Mouse (Mus musculus) adrenal gland, adult 18-20 months (tissue): ENCODE measurements around the gene Ptprd. TPM values are rescaled to one million over a fixed set of nuclear protein-coding genes. Genes with fewer than 3 reads are reported as not detected.

Experiments
- DNase-seq, 2 experiments: peaks; one replicate each; pipeline ENCODE4 v3.0.0; 2021 to 2022; ENCODE audit warnings: low spot score in 2 of 2
- total RNA-seq, 2 experiments: library from RNA; stranded (reverse); gene quantifications; 1 replicate in 1 of 2; 2 replicates in 1 of 2; pipeline ENCODE4 v1.2.3; 2021

The Ptprd gene
- total RNA-seq, 2 experiments from 2014 or later: 65.4 to 86.4 TPM

DNA sequence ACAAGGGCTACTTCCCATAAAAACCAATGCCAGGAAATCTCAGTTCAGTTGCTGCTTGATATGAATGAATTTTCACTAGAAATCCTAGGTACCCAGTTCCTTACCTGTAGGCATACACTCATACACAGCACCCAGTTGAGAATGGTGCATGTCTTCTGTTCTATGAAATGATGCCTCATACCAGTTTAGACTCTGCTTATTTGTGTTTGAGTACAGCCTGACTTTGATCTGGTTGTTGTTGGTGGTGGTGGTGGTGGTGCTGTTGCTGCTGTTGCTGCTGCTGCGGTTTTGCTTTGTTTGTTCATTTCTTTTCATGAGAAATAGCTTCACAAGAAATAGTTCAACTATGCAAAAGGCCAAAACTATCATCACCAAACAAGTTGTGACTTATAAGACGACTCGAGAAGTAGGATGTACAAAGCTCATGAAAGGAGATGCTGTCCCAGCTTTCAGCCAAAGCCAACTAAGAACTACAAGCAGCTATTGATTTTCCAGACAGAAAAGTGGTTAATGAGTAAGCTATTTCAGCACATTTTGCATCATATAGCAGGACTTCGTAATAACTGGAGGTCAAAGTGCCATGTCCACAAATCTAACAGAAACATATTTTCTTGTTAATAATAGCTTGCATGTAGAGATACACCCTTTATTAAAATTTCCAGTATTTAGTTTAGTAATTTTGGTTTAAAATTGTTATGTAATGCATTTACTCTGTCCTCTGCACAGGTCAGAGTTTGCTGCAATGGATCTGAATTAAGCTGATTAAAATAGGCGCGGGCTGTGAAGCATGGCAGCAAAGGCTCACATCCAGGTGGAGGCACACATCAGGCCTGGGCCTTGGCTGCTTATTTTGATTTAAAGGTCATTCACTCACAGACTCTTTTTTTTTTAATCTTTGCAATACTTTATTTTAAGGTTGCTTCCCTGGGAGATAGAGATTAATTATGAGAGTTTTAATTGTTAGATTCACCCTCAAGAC, 1270.1 kb downstream of the Ptprd start:
- no peak for DNase-seq

- DNase-seq: no peak
Measured at GRCm38 (mm10) chr4:76931559-76931958, 1280.2 kb downstream of the Ptprd start.

DNA sequence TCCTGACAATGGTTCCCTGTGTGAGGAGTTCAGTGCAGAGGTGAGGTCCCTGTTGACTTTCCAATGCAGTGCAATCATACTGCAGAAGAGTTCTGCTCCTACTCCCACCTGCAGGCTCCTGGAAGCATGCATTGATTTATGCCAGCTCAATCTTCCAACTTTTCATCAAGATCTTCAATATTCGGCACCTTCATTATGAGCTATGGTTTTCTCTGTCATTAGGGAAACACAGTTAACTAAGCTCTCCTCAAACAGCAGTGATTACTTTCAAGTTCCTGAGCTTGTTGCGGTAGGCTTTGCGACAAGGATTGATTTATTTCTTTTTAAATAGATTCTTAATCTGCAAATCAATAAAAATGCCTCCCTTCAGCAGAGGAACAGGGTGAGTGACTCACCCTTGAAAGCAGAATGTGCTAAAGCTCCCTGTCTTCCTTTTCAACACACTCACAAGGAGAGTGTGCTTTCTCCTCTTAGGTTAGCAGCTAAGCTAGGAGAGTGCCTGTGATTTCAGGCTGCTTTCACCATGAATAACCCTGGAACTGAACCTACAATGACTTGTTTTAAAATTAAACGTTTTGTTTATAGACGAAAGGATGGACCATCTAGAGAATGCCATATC, 1298.1 kb downstream of the Ptprd start:
- no peak for DNase-seq

GRCm38 (mm10) chr4:76901692-76902091, 1310.1 kb downstream of the Ptprd start:
- DNase-seq: no peak

DNA sequence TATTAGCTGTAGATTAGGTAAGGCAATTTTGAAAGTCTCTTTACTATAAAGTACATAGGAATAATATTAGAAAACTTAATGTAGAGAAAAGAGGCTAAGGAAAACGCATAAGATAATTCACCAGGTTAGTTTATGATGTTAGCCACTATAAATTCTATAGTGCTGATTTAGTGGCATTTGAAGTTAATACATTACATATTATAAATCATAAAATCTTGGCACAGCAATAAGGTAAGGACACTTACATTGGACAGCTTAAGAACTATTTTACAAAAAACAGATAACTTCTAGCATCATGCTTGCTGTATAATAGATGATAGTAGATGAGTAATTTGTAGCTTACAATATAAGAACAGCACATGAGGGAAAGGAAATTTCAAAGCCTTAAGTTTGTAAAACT, 1322.1 kb downstream of the Ptprd start:
- DNase-seq: no peak

DNA sequence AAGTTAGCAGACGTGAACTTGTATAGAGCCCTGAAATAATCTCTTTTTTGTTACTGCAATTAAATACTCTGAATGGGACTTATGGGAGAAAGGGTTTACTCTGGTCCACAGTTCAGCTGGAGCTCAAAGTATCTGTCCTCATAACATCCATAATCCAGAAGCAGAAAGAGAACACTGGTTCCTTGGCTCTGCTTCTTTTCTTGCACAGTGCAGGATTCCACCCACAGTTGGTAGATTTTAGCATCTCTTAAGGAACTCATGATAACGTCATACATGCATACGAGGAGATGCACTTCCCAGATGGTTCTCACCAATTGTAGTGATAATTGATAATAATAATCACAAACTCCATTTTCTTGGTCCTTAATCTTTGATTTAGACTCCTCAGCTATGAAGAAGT, 1330.2 kb downstream of the Ptprd start:
- DNase-seq: no peak

DNA sequence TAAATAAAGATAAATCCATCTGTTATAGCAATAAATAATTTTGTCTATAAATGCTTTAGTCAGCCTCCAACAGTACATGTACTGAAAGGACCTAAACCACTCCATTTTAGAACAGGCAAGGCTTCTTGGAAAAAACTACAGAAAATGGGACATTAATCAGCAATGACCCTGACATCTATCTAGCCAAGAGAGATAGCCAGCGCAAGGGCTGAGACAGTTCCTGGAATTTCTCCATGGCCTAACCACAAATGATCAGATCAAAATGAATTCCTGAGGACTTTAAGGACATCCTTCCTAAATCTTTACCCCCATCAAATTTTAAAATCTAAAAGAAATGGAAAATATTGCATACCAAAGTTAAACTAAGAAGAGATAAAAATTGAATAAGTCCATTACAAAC, 1340.8 kb downstream of the Ptprd start:
- DNase-seq: no peak

- DNase-seq: no peak
Measured at GRCm38 (mm10) chr4:76865585-76865984, 1346.2 kb downstream of the Ptprd start.

DNA sequence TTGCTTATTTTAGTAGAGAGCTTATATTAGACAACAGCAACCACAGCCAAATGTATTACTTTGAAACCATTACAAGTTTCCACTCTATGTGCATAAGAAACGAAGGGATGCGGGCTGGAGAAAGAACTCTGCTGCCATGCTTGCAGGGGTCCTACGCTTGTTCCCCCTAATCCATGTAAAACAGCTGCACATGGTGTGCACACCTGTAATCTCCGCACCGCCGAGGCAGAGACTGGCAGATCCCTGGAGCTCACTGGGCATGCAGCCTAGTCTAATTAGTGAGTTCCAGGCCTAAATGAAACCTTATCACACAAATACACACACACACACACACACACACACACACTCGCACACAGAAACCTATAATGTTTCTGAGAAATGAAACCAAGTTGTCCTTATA, 1365.5 kb downstream of the Ptprd start:
- no peak for DNase-seq

GRCm38 (mm10) chr4:76839016-76839415, 1372.7 kb downstream of the Ptprd start:
- no peak for DNase-seq

GRCm38 (mm10) chr4:76812138-76812537, 1399.6 kb downstream of the Ptprd start:
- DNase-seq: no peak

DNA sequence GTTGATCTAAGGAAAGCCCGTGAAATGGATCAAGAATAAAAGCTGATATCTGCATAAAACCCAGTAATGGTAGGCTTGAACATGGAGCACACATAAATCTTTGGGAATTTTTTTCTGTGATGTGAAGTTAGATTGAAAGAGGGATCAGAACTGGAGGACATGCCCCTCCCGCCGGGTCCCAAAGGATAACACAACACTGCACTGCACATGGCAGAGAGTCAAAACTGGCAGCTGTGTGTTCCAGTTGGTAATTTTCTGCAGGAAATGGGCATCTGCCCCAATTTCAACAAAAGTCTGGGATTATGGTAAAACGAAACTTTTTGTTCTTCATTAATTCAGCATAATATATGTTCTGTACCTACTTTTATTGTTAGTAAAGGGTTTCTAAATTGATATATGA, 1409.1 kb downstream of the Ptprd start:
- no peak for DNase-seq

- no peak for DNase-seq
Measured at GRCm38 (mm10) chr4:76798010-76799007, 1413.5 kb downstream of the Ptprd start.

DNA sequence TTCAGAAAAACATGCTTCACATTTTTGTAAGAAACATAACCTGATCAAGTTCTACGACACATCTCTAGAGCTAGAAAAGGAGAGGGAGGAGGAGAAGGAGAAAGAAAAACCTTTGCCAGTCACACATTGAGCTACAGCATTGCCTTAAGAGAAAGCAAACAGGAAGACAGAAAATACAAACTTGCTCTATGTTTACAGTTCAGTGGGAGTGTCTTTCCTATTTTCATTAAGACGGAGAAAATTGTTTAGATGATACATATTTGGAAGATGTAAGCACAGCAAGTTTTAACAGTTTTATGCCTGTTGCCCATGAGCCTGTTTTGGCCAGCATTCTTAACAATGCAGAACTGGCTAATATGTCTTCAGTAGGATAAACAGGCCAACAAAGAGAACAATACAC, 1426.4 kb downstream of the Ptprd start:
- no peak for DNase-seq

DNA sequence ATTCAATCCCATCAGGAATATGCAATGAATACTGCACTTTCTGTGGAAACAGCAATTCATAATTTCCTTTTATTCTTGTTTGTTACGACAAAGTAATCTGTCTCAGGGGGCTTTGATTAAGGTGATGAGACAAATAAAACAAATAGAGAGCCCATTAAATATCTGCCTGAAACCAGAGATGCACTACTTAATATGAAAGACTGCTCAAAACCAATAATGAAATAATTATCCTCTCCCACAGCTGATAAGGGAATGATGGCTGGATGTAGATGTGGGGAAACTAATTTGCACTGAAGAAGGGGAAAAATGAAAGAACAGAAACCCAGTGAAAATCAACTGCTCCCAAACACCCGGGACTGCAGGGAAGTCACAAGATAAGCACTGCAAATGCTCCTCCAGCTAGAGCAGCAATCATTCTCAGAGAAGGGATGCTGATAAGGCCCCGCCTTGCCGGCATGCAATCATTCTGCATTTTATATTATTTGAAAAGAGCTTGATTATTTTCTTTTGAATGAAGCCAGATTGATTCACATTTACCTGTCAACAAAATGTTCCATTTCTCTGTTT, 1432.1 kb downstream of the Ptprd start:
- DNase-seq: no peak

DNA sequence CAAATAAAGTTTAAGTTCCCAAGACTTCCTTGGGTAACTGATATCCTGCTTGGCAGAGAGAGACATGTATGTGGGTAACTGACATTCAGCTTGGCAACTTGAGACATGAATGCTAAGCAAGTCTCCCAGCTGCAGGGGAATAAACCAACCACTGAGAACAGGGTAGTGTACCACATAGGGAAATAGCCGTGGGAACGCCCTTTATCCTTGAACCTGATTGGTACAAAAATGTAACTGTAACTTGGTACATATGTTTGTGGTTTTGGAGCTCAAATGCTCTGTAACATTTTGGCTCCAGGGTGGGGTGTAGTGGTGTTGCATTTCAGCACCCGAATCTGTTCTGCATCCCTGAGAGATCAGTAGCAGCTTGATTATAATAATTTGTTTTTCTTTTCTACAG, 1444.8 kb downstream of the Ptprd start:
- no peak for DNase-seq

GRCm38 (mm10) chr4:76766429-76766828, 1445.3 kb downstream of the Ptprd start:
- no peak for DNase-seq

DNA sequence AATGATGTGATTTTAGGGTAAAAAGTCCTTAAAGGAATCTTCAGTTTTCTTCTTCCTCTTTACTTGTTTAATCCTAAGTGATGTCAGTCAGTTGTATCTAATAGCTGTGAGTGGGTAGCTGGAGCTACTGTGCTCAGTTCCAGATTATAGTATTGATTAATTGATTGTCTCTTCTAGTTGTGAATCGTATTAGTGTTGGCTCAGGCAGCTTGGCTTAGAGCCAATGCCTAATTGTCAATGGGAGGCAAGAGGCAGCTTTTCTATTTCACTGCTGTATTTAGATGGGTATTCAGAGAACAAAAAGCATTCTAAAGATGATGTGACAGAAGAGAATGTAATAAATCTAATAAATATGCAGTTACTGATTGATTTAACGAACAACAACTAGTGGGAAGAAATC, 1461.1 kb downstream of the Ptprd start:
- DNase-seq: no peak

GRCm38 (mm10) chr4:76735831-76736230, 1475.9 kb downstream of the Ptprd start:
- no peak for DNase-seq

DNA sequence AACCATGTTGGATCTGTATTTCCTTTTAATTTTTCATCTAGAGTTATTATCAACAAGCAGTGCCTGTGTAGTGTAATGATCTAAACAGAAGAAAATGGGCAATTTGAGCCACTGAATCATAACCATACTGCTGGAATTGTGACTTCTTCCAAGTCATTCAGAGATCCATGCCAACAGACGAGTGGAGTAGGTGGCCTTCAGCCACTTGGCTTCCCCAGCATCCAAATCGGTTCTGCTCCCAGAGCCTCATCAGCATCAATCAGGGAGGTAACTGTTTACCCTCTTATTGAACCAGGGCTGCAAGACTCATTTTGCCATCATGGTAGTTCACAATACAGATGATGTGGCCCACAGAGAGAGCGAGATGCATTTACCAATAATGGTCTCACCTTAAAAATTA, 1536.0 kb downstream of the Ptprd start:
- no peak for DNase-seq

DNA sequence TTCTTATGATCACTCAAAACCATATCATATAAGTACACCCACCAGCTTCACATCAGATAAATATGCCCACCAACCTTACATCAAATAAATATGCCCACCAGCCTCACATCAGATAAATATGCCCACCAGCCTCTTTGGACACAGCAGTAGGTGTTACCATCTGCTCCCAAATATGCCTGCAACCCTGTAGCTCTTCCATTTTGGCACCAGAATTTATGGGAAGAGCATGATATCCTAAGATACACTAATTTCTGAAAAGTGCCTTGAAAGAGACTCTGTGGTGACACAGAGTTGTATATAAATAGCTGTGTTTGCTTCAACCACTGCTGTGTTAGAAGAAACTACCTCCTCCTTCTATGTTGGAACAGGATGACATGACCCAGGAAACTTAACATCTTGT, 1538.5 kb downstream of the Ptprd start:
- DNase-seq: no peak
